ENCODE assay signal across 15 mouse cellular contexts in the genomic region with DNA sequence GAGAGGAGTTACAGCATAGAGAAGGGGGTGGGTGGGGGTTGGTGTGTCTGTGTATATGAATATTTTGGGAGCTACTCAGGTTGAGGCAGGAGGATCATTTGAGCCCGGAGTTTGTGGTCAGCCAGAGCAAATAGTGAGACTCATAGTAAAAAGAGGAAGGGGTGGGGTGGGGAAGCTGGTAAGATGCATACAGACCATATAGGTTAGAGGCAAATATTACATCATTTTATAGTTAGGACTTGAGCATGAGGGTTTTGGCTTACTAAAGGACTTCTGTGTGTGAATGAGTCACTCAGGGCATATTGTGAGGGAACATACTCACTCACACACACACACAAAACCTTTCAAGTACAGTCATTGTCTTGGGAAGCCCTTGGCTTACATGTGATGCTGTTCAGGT. TPM values are rescaled to one million over a fixed set of nuclear protein-coding genes. Genes with fewer than 3 reads are reported as not detected.
DNase-seq lines count a peak whose midpoint lies in the region; ATAC-seq and TF ChIP-seq lines count a peak whose summit lies in the region.
"Had no signal": no experiment of that assay in that cellular context is flagged by ENCODE, and none has a peak within 500 bp of the region (broad histone marks: within the 10 kb centered on the region; RNA-seq: fewer than 3 reads in every experiment).

No protein-coding gene starts in this region.

- peak overlapping the region; percentile 50 for H3K27ac ChIP-seq in MEL (ENCODE audit: control insufficient read depth, low read depth, low read length)
- H3K27ac ChIP-seq in hindbrain, embryonic 15.5 days (replicated peaks): peak overlapping the region; percentile 98
- H3K27ac ChIP-seq in midbrain, postnatal 0 days (ENCODE audit: low read depth, low read length): peak overlapping the region; percentile 77
- H3K27ac ChIP-seq: kidney, embryonic 15.5 days had no signal

- no peak; a peak in 1 of 4 replicates for TF ChIP-seq EP300 in MEL (IDR thresholded peaks at IDR 0.05; ENCODE audit: low read depth in 1 of 2, low read length in 2 of 2)

- H3K4me3 ChIP-seq in MEL (ENCODE audit: control insufficient read depth in 1 of 2, insufficient read depth in 1 of 2, low read depth in 2 of 2, low read length in 2 of 2): peak overlapping the region; percentile 44 to 63
- H3K4me3 ChIP-seq in hindbrain, embryonic 15.5 days: no peak overlapping the region
- no peak overlapping the region for H3K4me3 ChIP-seq in midbrain, postnatal 0 days (ENCODE audit: low read depth, low read length)
- H3K4me3 ChIP-seq: limb, embryonic 15.5 days had no signal

- H3K4me2 ChIP-seq in hindbrain, embryonic 15.5 days: peak overlapping the region; percentile 50
- H3K4me2 ChIP-seq in midbrain, postnatal 0 days (ENCODE audit: low read depth, low read length, poor library complexity, severe bottlenecking): no peak overlapping the region
- H3K4me2 ChIP-seq: limb, embryonic 15.5 days had no signal

- peak overlapping the region; percentile 58 for H3K9ac ChIP-seq in MEL (ENCODE audit: control insufficient read depth, low read depth, low read length, poor library complexity, severe bottlenecking)
- H3K9ac ChIP-seq in hindbrain, embryonic 15.5 days: no peak overlapping the region
- no peak overlapping the region for H3K9ac ChIP-seq in midbrain, postnatal 0 days (replicated peaks; ENCODE audit: low read length, poor library complexity, severe bottlenecking)
- H3K9ac ChIP-seq: kidney, embryonic 15.5 days; limb, embryonic 15.5 days had no signal

- ATAC-seq in hindbrain, embryonic 15.5 days (ENCODE audit: low FRiP score, low read depth): no peak
- ATAC-seq in midbrain, postnatal 0 days (ENCODE audit: low FRiP score): no peak

- TF ChIP-seq CTCF in MEL (IDR thresholded peaks at IDR 0.05 in 2 of 3, conservative IDR thresholded peaks at IDR 0.05 in 1 of 3; ENCODE audit: control insufficient read depth in 1 of 3, insufficient read depth in 1 of 3, low read depth in 2 of 3, low read length in 3 of 3, poor library complexity in 1 of 3, severe bottlenecking in 1 of 3): no peak
- no peak for TF ChIP-seq CTCF in midbrain, postnatal 0 days (IDR thresholded peaks at IDR 0.05)

- no peaks in the 10 kb centered on the region for H3K9me3 ChIP-seq in MEL (replicated peaks; ENCODE audit: insufficient read depth, low read length)
- H3K9me3 ChIP-seq in hindbrain, embryonic 15.5 days: no peaks in the 10 kb centered on the region
- H3K9me3 ChIP-seq in midbrain, postnatal 0 days (ENCODE audit: low read length): no peaks in the 10 kb centered on the region
- H3K9me3 ChIP-seq: kidney, embryonic 15.5 days; limb, embryonic 15.5 days had no signal

- intact Hi-C loops in heart, postnatal 10 days (cut with DNase I): no loop called here

- TF ChIP-seq POLR2A in MEL (IDR thresholded peaks at IDR 0.05; ENCODE audit: control insufficient read depth in 1 of 2, insufficient read depth in 1 of 2, low read depth in 1 of 2, low read length in 2 of 2, poor library complexity in 1 of 2): no peak

- H3K4me1 ChIP-seq in MEL (ENCODE audit: control insufficient read depth in 1 of 2, insufficient read depth in 2 of 2, low read length in 2 of 2): peaks cover 12 to 13% of the 10 kb centered on the region in 2 experiments
- peaks cover 30% of the 10 kb centered on the region for H3K4me1 ChIP-seq in hindbrain, embryonic 15.5 days (replicated peaks)
- peaks cover 13% of the 10 kb centered on the region; the same call in 1 of the 2 replicates for H3K4me1 ChIP-seq in midbrain, postnatal 0 days (ENCODE audit: insufficient read depth, low read length)

- peaks cover 19% of the 10 kb centered on the region for H3K79me2 ChIP-seq in MEL (ENCODE audit: control insufficient read depth, insufficient read depth, low read length, poor library complexity)

- H3K27me3 ChIP-seq in MEL (ENCODE audit: control insufficient read depth in 1 of 2, insufficient read depth in 2 of 2, low read length in 2 of 2): no peaks in the 10 kb centered on the region; a peak in 1 of 4 replicates
- no peaks in the 10 kb centered on the region for H3K27me3 ChIP-seq in hindbrain, embryonic 15.5 days
- H3K27me3 ChIP-seq in midbrain, postnatal 0 days (ENCODE audit: insufficient read depth, low read length): no peaks in the 10 kb centered on the region
- H3K27me3 ChIP-seq: kidney, embryonic 15.5 days; limb, embryonic 15.5 days had no signal

- WGBS in hindbrain, embryonic 15.5 days: 88% methylated on average over 1 of the region's 1 CpGs
- WGBS in midbrain, postnatal 0 days: 78% methylated on average over 1 of the region's 1 CpGs

- H3K36me3 ChIP-seq in MEL (ENCODE audit: control insufficient read depth in 1 of 2, insufficient read depth in 2 of 2, low read length in 2 of 2): peaks cover 0 to 18% of the 10 kb centered on the region in 2 experiments; a peak in 2 of 4 replicates
- H3K36me3 ChIP-seq in hindbrain, embryonic 15.5 days: no peaks in the 10 kb centered on the region
- H3K36me3 ChIP-seq in midbrain, postnatal 0 days (ENCODE audit: insufficient read depth, low read length): no peaks in the 10 kb centered on the region
- H3K36me3 ChIP-seq: limb, embryonic 15.5 days had no signal

- DNase-seq in heart, adult 11 months: peak; percentile 83
- no peak for DNase-seq in heart, postnatal 10 days
- DNase-seq in MEL (ENCODE audit: low read depth, low spot score): peak; percentile 76
- DNase-seq in midbrain, postnatal 0 days (ENCODE audit: low spot score): no peak
- DNase-seq in frontal cortex, postnatal 25 days (ENCODE audit: low spot score in 2 of 2): no peak
- no peak for DNase-seq in layer of hippocampus, postnatal 36 days
- DNase-seq in urinary bladder, adult 18-20 months (ENCODE audit: low spot score in 2 of 2): no peak
- DNase-seq: adrenal gland, postnatal 10 days; embryo, embryonic 11 days; heart, adult 2 months; heart, postnatal 4 days had no signal

- TF ChIP-seq RAD21 in MEL (IDR thresholded peaks at IDR 0.05; ENCODE audit: low read depth, low read length): no peak

TF ChIP-seq in MEL, 35 proteins besides CTCF, POLR2A, EP300 and RAD21:
- TF ChIP-seq MEF2A (IDR thresholded peaks at IDR 0.05; ENCODE audit: extremely low read depth, insufficient replicate concordance, low read depth, low read length, poor library complexity, severe bottlenecking) (no peak), MYC (IDR thresholded peaks at IDR 0.05; ENCODE audit: low read depth, low read length) (peak; percentile 24; the same call in 1 of the 2 replicates), UBTF (IDR thresholded peaks at IDR 0.05; ENCODE audit: borderline replicate concordance, insufficient read depth, low read depth, low read length) (no peak), ETS1 (IDR thresholded peaks at IDR 0.05; ENCODE audit: low read depth, low read length) (peak; percentile 59; the same call in 1 of the 2 replicates), NRF1 (IDR thresholded peaks at IDR 0.05; ENCODE audit: insufficient read depth, low read depth, low read length, poor library complexity, severe bottlenecking) (no peak)

RNA-seq across cellular contexts. Expression of a gene that starts 1.5 kb away (rescaled TPM):
- 10 to 100 TPM; 55.1 to 57.6 TPM for total RNA-seq in heart, postnatal 10 days (2021)
- total RNA-seq in MEL (2012; rRNA removed): 36.5 and 37.1 TPM in 2 replicates
- polyA plus RNA-seq in MEL (2012; ENCODE audit: insufficient read depth in 1 of 2, insufficient read length in 2 of 2, low read depth in 1 of 2, low replicate concordance in 2 of 2, missing spikeins in 1 of 2): 100 to 1,000 TPM in 1 of 2 experiments, 10 to 100 TPM in 1; 36.9 to 646 TPM
- 367 and 410 TPM in 2 replicates for polyA plus RNA-seq in hindbrain, embryonic 15.5 days (2015; fragmentation: Nextera tagmentation; extraction: Ambion mirVana)
- total RNA-seq in midbrain, postnatal 0 days (2014; rRNA removed): 637 and 644 TPM in 2 replicates
- polyA plus RNA-seq in midbrain, postnatal 0 days (2015; fragmentation: Nextera tagmentation; extraction: Ambion mirVana): 340 and 355 TPM in 2 replicates
- total RNA-seq in layer of hippocampus, postnatal 36 days (2021): 100 to 1,000 TPM; 211 to 228 TPM

RNA-seq across cellular contexts. Expression of a gene that starts 31.0 kb away (rescaled TPM):
- under 1 TPM; 0.45 to 0.89 TPM for total RNA-seq in heart, postnatal 10 days (2021)
- total RNA-seq in MEL (2012; rRNA removed): 0.08 TPM in 1 of 2 replicates, not detected in the other
- not detected for polyA plus RNA-seq in MEL (2012; ENCODE audit: insufficient read depth in 1 of 2, insufficient read length in 2 of 2, low read depth in 1 of 2, low replicate concordance in 2 of 2, missing spikeins in 1 of 2)
- 0.17 and 0.26 TPM in 2 replicates for polyA plus RNA-seq in hindbrain, embryonic 15.5 days (2015; fragmentation: Nextera tagmentation; extraction: Ambion mirVana)
- total RNA-seq in midbrain, postnatal 0 days (2014; rRNA removed): 0.11 and 1.3 TPM in 2 replicates
- 0.83 and 0.91 TPM in 2 replicates for polyA plus RNA-seq in midbrain, postnatal 0 days (2015; fragmentation: Nextera tagmentation; extraction: Ambion mirVana)
- total RNA-seq in layer of hippocampus, postnatal 36 days (2021): 1 to 10 TPM in 1 of 2 experiments, under 1 TPM in 1; 0.86 to 1.2 TPM

RNA-seq across cellular contexts. Expression of a gene that starts 49.8 kb away (rescaled TPM):
- 1 to 10 TPM in 1 of 2 experiments, under 1 TPM in 1; 0.91 to 1.0 TPM for total RNA-seq in heart, postnatal 10 days (2021)
- 7.7 and 11.9 TPM in 2 replicates for total RNA-seq in MEL (2012; rRNA removed)
- 10 to 100 TPM in 1 of 2 experiments, not detected in 1; 17.9 TPM for polyA plus RNA-seq in MEL (2012; ENCODE audit: insufficient read depth in 1 of 2, insufficient read length in 2 of 2, low read depth in 1 of 2, low replicate concordance in 2 of 2, missing spikeins in 1 of 2)
- 1.3 and 1.4 TPM in 2 replicates for polyA plus RNA-seq in hindbrain, embryonic 15.5 days (2015; fragmentation: Nextera tagmentation; extraction: Ambion mirVana)
- 1.6 and 2.2 TPM in 2 replicates for total RNA-seq in midbrain, postnatal 0 days (2014; rRNA removed)
- polyA plus RNA-seq in midbrain, postnatal 0 days (2015; fragmentation: Nextera tagmentation; extraction: Ambion mirVana): 1.4 TPM in 2 replicates
- 1 to 10 TPM; 1.1 to 1.4 TPM for total RNA-seq in layer of hippocampus, postnatal 36 days (2021)
- polyA plus RNA-seq: C2C12 had no signal

Comparison
In these comparisons a context has a peak if more than half of its experiments do, and no peak if none do; other contexts are left out.
1. DNase-seq: peak in heart, adult 11 months (single experiment) and MEL (single experiment); none in heart, postnatal 10 days (0 of 2), midbrain, postnatal 0 days (single experiment), frontal cortex, postnatal 25 days (0 of 2), layer of hippocampus, postnatal 36 days (0 of 2) and urinary bladder, adult 18-20 months (0 of 2).
2. H3K4me3 ChIP-seq: peak in MEL (2 of 2); none in hindbrain, embryonic 15.5 days (single experiment) and midbrain, postnatal 0 days (single experiment).
3. Peak in every context shown above with its lines, with median percentiles within 50 percentile points of each other: H3K27ac ChIP-seq.